Mouse (Mus musculus): ENCODE measurements around the gene 5730409E04Rik.

Gene 5730409E04Rik

DNA sequence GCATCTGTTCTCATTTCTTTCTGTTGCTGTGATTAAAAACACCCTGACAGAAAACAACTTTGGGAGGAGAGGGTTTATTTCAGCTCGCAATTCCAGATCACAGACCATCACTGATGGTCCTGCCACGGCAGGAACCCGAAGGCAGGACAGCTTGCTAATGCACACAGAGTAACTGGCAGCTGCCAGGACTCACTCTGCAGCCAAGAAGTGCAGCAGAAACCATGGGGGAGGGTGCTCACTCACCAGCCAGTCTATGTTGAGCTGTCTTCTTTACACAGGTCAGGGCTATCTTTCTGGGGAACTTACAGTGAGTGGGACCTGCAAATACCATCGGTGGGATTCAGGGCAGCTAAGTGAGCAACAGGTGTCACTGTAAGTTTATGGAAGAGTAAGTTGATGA lies 27.8 kb downstream of the 5730409E04Rik start:
- DNase-seq (ENCODE audit: low spot score) = no peak

DNA sequence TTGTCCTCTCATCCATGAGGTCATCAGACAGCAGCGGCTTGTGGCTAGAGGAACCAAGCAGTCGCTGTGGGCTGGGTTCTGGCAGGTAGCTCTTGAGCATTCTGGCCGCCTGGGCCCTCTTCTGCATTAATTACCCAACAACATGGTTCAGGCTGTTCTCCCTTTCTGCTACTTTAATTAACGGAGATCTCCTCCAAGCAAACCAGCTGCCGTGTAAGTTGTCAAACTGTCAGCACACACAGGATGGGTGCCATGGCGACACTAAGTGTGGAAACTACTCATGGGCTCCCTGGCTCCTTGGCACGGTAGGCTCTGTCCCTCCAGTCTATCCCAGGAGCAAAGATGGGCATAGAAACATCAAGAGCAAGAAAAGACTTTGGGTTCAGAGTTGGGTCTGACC lies 29.7 kb downstream of the 5730409E04Rik start:
- DNase-seq (ENCODE audit: low spot score) = no peak

GRCm38 (mm10) chr4:126641901-126642300 lies 32.3 kb downstream of the 5730409E04Rik start:
- DNase-seq (ENCODE audit: low spot score) = no peak

- no peak for DNase-seq (ENCODE audit: low spot score)
These were observed 34.2 kb downstream of the 5730409E04Rik start for GRCm38 (mm10) chr4:126643815-126644214.

DNA sequence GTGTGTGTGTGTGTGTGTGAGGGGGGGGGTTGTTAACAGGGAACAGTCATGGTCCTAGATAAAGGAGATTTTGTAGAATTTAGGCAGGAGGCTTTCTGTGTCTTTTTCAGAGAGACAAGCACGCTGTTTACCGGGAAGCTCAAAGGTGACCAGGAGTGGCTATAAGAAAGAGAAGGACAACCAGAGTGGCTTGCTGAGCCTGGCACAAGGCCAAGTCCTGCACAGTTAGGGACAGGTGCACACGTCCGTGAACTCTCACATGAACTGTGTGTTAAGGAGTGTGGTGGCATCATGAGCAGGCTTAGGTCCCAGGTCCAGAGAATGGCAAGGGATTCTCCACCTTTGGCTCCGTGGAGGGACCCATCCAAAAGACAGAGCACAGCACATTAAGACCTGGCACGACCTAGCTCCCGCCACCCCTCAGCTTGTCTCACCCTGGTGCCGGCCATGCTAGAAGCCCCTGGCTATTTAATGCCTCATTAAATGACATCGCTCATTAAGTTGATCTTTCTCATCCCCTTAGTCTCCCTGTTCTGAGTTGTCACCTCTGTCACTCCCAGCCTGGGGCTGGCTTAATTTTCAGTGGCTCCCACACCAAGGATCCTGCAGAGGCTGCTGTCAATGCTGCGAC lies 34.8 kb downstream of the 5730409E04Rik start:
- no peak for DNase-seq (ENCODE audit: low spot score)

GRCm38 (mm10) chr4:126647996-126648910 lies 38.6 kb downstream of the 5730409E04Rik start:
- DNase-seq (ENCODE audit: low spot score) = no peak

DNA sequence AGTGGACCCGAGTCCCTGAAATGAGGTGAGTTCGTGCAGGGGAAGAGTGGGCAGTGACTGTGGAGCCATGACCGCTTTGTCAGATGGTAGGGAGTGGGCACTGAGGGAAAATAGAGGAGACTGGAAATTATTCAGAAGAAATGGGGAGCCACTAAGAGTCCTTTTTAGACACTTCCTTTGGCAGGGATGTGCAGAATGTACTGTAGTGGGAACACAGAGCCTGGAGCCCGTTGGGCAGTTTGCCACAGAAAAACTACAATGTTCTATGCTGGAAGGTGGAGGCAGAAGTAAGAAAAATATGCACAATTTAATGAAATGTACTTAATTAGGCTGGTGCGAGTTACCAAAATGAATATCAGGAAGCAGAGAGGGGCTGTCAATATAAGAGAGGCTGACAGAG lies 43.5 kb downstream of the 5730409E04Rik start:
- DNase-seq (ENCODE audit: low spot score) = no peak

DNA sequence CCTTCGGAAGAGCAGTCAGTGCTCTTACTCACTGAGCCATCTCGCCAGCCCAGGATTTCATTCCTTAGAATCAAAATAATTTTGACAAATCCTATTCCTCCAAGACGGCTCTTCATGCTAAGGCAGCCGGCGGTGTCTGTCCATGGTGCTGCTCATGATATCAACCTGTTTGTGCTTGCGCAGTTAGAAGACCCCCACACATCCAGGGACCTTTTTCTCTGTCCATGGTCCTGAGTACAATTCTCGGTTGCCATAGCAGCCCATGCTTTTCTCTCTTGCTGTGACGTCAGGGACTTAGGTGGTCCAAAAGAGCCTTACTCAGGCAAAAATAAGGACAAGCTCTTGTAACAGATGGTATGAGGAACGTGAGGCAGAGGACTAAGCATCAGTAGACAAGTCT lies 45.7 kb downstream of the 5730409E04Rik start:
- no peak for DNase-seq (ENCODE audit: low spot score)

GRCm38 (mm10) chr4:126661249-126661648 lies 51.6 kb downstream of the 5730409E04Rik start:
- DNase-seq (ENCODE audit: low spot score) = no peak
